Mouse (Mus musculus) lung, adult 2 months (tissue): ENCODE data around the gene Igdcc4. TPM values are rescaled to one million over a fixed set of nuclear protein-coding genes. Genes with fewer than 3 reads are reported as not detected.

ENCODE experiments used
- DNase-seq: peaks from one replicate; pipeline ENCODE4 v3.0.0; 2022
- H3K4me1 ChIP-seq: fragments of 200-500 bp; 2 replicates; pipeline ENCODE4 v1.6.1; 2011; ENCODE audit warnings: low read length; ENCODE audit not compliant: control insufficient read depth, insufficient read depth
- H3K4me3 ChIP-seq: fragments of 200-500 bp; replicated peaks from 2 replicates; pipeline ENCODE3; 2011; ENCODE audit warnings: low read depth, mild to moderate bottlenecking, control low read depth, low read length; ENCODE audit errors: extremely low read depth
- CTCF ChIP-seq: fragments of 200-500 bp; IDR thresholded peaks from 2 replicates; pipeline ENCODE4 v1.5.1; 2011; ENCODE audit warnings: mild to moderate bottlenecking, low read length, control low read depth; ENCODE audit not compliant: insufficient read depth
- POLR2A ChIP-seq: fragments of 200-500 bp; IDR thresholded peaks from 2 replicates; pipeline ENCODE4 v1.6.1; 2011; ENCODE audit warnings: low read depth, mild to moderate bottlenecking, control low read depth, low read length, borderline replicate concordance; ENCODE audit errors: extremely low read depth
- WGBS: fragments of 180-500 bp; shearing (Covaris S2); methylation state at CpG from one replicate; pipeline ENCODE4 v1.1.7; 2018; 5-methylcytosine and 5-hydroxymethylcytosine counted together
- polyA plus RNA-seq: library from polyadenylated mRNA; depleted of rRNA; stranded (reverse); fragments of >200 nt; gene quantifications from 2 replicates; pipeline ENCODE4 v1.2.3, GENCODE M21; 2012

Gene Igdcc4
- polyA plus RNA-seq, 1 experiment = 3.7 TPM

DNA sequence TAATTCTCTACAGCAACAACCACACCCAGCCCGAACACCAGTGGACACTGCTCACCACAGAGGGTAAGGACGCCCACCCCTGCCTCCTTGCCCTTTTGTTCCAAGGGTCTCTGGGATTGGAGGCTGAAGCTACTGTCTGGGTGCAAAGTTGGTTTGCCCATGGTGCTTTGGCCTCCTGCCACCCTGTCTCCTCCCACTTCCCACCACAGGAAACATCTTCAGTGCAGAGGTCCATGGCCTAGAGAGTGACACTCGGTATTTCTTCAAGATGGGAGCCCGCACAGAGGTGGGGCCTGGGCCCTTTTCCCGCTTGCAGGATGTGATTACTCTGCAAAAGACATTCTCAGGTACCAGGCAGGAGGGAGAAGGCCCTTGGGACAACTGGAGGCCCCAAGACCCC lies 30.4 kb downstream of the Igdcc4 start:
- Histone ChIP-seq H3K4me3 (no peak overlapping the region), H3K4me1 (no peaks in the 10 kb centered on the region)
- TF ChIP-seq CTCF (no peak), POLR2A (no peak)
- no peak for DNase-seq
- WGBS = 60% methylated on average over 5 of the region's 5 CpGs

DNA sequence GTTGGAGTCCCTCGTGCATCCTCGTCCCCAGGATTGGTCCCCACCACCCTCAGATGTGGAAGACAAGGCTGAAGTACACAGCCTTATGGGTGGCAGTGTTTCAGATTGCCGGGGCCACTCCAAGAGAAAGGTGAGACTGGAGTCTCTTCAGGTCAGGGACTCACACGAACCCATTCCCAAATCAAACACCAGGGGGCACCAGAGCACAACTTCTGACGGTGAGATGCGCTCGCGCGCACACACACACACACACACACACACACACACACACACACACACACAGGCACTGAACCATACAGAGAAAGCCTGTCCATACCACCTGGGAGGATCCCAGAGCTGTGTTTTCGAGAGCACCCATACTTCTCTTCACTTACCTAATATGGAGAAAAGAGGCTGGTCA lies 32.5 kb downstream of the Igdcc4 start:
- 4% methylated on average over 10 of the region's 10 CpGs for WGBS
- no peak overlapping the region for H3K4me3 ChIP-seq
- no peaks in the 10 kb centered on the region for H3K4me1 ChIP-seq
- no peak for TF ChIP-seq POLR2A
- peak; percentile 86 for TF ChIP-seq CTCF
- peak; percentile 69 for DNase-seq

DNA sequence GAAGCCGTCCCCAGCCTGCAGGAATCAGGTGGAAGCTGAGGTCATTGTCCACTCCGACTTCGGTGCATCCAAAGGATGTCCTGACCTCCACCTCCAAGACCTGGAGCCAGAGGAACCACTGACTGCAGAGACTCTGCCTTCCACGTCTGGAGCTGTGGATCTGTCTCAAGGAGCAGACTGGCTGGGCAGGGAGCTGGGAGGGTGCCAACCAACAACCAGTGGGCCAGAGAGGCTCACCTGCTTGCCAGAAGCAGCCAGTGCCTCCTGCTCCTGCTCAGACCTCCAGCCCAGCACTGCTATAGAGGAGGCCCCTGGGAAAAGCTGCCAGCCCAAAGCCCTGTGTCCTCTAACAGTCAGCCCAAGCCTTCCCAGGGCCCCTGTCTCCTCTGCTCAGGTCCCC lies 33.8 kb downstream of the Igdcc4 start:
- no peaks in the 10 kb centered on the region for H3K4me1 ChIP-seq
- WGBS = 87% methylated on average over 4 of the region's 4 CpGs
- H3K4me3 ChIP-seq = no peak overlapping the region
- TF ChIP-seq POLR2A (no peak), CTCF (no peak)
- no peak for DNase-seq

DNA sequence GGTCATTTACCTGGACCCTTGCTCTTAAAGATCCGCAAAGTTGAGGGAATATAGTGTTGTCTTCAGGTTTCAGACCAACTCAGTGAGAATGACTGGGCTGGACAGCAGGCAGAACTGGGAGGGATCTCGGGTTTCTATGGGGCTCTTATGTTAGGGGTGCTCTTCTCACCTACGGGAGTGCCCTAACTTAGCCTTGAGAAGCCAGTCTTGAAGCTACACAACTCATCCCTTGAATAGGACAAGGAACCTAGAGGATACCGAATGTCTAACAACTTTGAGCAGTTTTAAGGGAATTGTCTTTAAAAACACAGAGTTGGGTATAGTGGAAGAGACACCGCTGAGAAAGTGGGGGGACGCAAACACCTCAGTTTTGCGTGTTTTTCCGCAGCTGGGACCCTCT lies 39.2 kb downstream of the Igdcc4 start:
- 2% methylated on average over 8 of the region's 8 CpGs for WGBS
- H3K4me3 ChIP-seq = peak overlapping the region; percentile 0
- peaks cover 6% of the 10 kb centered on the region for H3K4me1 ChIP-seq
- no peak for DNase-seq
- TF ChIP-seq POLR2A (no peak), CTCF (no peak)

GRCm38 (mm10) chr9:65140936-65141305 lies 39.6 kb downstream of the Igdcc4 start, which contains the start of gene Igdcc3:
TSS of gene Igdcc3 (plus strand) at chr9:65141189.
- Histone ChIP-seq H3K4me3 (peak within 1 kb of the TSS; percentile 49), H3K4me1 (peaks cover 6% of the 10 kb centered on the region)
- TF ChIP-seq CTCF (no peak), POLR2A (no peak)
- peak; percentile 24 for DNase-seq
- WGBS = 1% methylated on average over 45 of the region's 48 CpGs

DNA sequence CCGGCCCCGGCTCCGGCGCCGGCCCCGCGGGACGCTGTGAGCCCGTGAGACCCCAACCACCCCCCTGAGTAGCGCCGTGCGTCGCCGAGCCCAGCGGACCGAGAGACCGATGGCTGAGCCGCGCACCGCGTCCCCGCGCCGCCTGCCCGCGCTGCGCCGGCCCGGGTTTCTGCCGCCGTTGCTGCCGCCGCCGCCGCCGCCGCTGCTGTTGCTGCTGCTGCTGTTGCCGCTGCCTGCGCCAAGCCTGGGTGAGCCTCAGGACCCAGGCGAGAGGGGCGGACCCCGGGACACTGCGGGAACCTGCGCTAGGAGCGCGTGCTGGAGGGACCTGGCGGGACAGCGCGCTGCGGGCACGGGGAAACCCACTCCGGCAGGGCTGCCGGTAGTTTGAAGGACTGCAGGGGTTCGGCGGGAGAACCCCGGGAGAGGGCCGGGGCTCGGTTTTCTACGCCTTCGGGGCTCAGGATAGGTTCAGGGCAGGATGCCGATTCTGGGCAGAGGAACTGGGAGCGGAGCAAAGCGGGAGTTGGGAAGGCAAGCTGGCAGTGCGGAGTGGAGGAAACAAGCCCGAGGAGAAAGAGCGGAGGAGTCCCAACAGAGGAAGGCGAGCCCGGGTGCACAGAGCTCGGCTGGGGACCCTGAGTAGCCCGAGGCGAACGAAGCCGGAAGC lies 40.2 kb downstream of the Igdcc4 start:
- under 1% methylated on average over 72 of the region's 73 CpGs for WGBS
- Histone ChIP-seq H3K4me1 (peaks cover 6% of the 10 kb centered on the region), H3K4me3 (peak overlapping the region; percentile 49)
- TF ChIP-seq POLR2A (no peak), CTCF (no peak)
- DNase-seq = peak; percentile 47

- Histone ChIP-seq H3K4me3 (peak overlapping the region; percentile 49), H3K4me1 (peaks cover 6% of the 10 kb centered on the region)
Observed at GRCm38 (mm10) chr9:65141976-65142318, 40.7 kb downstream of the Igdcc4 start.

GRCm38 (mm10) chr9:65142399-65142798 lies 41.1 kb downstream of the Igdcc4 start:
- TF ChIP-seq CTCF (no peak), POLR2A (no peak)
- no peak for DNase-seq
- Histone ChIP-seq H3K4me3 (no peak overlapping the region), H3K4me1 (peaks cover 6% of the 10 kb centered on the region)
- WGBS = 14% methylated on average over 8 of the region's 8 CpGs

More at GRCm38 (mm10) chr9:65141976-65142318, 40.7 kb downstream of the Igdcc4 start:
- 1% methylated on average over 17 of the region's 17 CpGs for WGBS
- TF ChIP-seq POLR2A = no peak
- TF ChIP-seq CTCF = no peak
- DNase-seq = no peak

GRCm38 (mm10) chr9:65146001-65146400 lies 44.7 kb downstream of the Igdcc4 start:
- TF ChIP-seq POLR2A (no peak), CTCF (no peak)
- DNase-seq = no peak
- 91% methylated on average over 5 of the region's 5 CpGs for WGBS

GRCm38 (mm10) chr9:65148507-65148906 lies 47.2 kb downstream of the Igdcc4 start:
- Histone ChIP-seq H3K4me1 (no peaks in the 10 kb centered on the region), H3K4me3 (no peak overlapping the region)
- no peak for TF ChIP-seq CTCF
- TF ChIP-seq POLR2A = no peak
- WGBS = 85% methylated on average over 7 of the region's 7 CpGs
- DNase-seq = no peak

More at GRCm38 (mm10) chr9:65146001-65146400, 44.7 kb downstream of the Igdcc4 start:
- Histone ChIP-seq H3K4me1 (peaks cover 6% of the 10 kb centered on the region), H3K4me3 (no peak overlapping the region)
